Mouse (Mus musculus) intestine, postnatal 0 days (tissue): ENCODE results near the gene Sox2. TPM values are rescaled to one million over a fixed set of nuclear protein-coding genes. Genes with fewer than 3 reads are reported as not detected.

Experiments
- ATAC-seq: fragments of 200-750 bp; cut with Nextera tagmentation; 2 replicates; pipeline ENCODE4 v1.8.0; 2017; ENCODE audit warnings: mild to moderate bottlenecking, moderate TSS enrichment, moderate library complexity
- H3K27ac ChIP-seq: fragments of 300-500 bp; sonication (generic); 2 replicates; pipeline ENCODE4 v1.5.1; 2014; ENCODE audit warnings: mild to moderate bottlenecking, low read depth, low read length, moderate library complexity
- H3K27me3 ChIP-seq: fragments of 300-500 bp; sonication (generic); replicated peaks from 2 replicates; pipeline ENCODE4 v1.6.1; 2014; ENCODE audit warnings: low read length, mixed read lengths; ENCODE audit not compliant: control insufficient read depth, insufficient read depth
- H3K36me3 ChIP-seq: fragments of 300-500 bp; sonication (generic); 2 replicates; pipeline ENCODE4 v1.6.1; 2014; ENCODE audit warnings: mild to moderate bottlenecking, moderate library complexity; ENCODE audit not compliant: control insufficient read depth, insufficient read depth
- H3K4me1 ChIP-seq: fragments of 300-500 bp; sonication (generic); replicated peaks from 2 replicates; pipeline ENCODE4 v1.6.1; 2014; ENCODE audit warnings: antibody characterized with exemption, low read length, mixed read lengths; ENCODE audit not compliant: control insufficient read depth, insufficient read depth
- H3K4me2 ChIP-seq: fragments of 300-500 bp; sonication (generic); replicated peaks from 2 replicates; pipeline ENCODE4 v1.6.1; 2014; ENCODE audit warnings: low read depth, mild to moderate bottlenecking, moderate library complexity
- H3K4me3 ChIP-seq: fragments of 300-500 bp; sonication (generic); 2 replicates; pipeline ENCODE4 v1.5.1; 2014; ENCODE audit warnings: low read depth, low read length
- H3K9ac ChIP-seq: fragments of 300-500 bp; sonication (generic); 2 replicates; pipeline ENCODE4 v1.6.1; 2014; ENCODE audit warnings: mild to moderate bottlenecking, low read depth, low read length
- H3K9me3 ChIP-seq: fragments of 300-500 bp; sonication (generic); 2 replicates; pipeline ENCODE4 v1.6.1; 2016; ENCODE audit warnings: mixed run types; ENCODE audit not compliant: control insufficient read depth
- CTCF ChIP-seq: sonication (generic); IDR thresholded peaks from 2 replicates; pipeline ENCODE4 v1.5.1; 2016; ENCODE audit warnings: low read depth, mild to moderate bottlenecking, control low read depth, antibody characterized with exemption, moderate library complexity
- WGBS: fragments of 180-500 bp; shearing (Covaris S2); extraction: QIAGEN DNeasy Blood & Tissue Kit; methylation state at CpG from one replicate; pipeline ENCODE4 v1.1.7; 2014; 5-methylcytosine and 5-hydroxymethylcytosine counted together
- microRNA counts: library from miRNA; unstranded; fragments of <30 nt; microRNA quantifications from one replicate; lab custom pipeline; 2016
- microRNA-seq: library from miRNA; unstranded; fragments of <30 nt; microRNA quantifications from one replicate; pipeline ENCODE4, GENCODE M21; 2016
- polyA plus RNA-seq: library from polyadenylated mRNA; unstranded; fragments of >200 nt; fragmentation: Nextera tagmentation; extraction: Ambion mirVana; gene quantifications from 2 replicates; pipeline ENCODE4 v1.2.1, GENCODE M21; 2015

The Sox2 gene
- polyA plus RNA-seq, 1 experiment from 2014 or later = 0.25 TPM

GRCm38 (mm10) chr3:34679921-34680320, 29.7 kb downstream of the Sox2 start:
- no peaks in the 10 kb centered on the region for H3K4me1 ChIP-seq
- no peak overlapping the region for H3K4me2 ChIP-seq
- H3K27ac ChIP-seq = no peak overlapping the region
- no peak for ATAC-seq
- H3K9ac ChIP-seq = no peak overlapping the region
- no peak overlapping the region for H3K4me3 ChIP-seq
- WGBS = 44% methylated on average over 3 of the region's 3 CpGs
- no peaks in the 10 kb centered on the region for H3K9me3 ChIP-seq
- no peaks in the 10 kb centered on the region for H3K36me3 ChIP-seq
- no peak for TF ChIP-seq CTCF
- H3K27me3 ChIP-seq = no peaks in the 10 kb centered on the region

GRCm38 (mm10) chr3:34688072-34688471, 37.9 kb downstream of the Sox2 start:
- Histone ChIP-seq H3K27me3 (no peaks in the 10 kb centered on the region), H3K9me3 (no peaks in the 10 kb centered on the region), H3K36me3 (no peaks in the 10 kb centered on the region), H3K4me1 (no peaks in the 10 kb centered on the region), H3K4me3 (no peak overlapping the region), H3K27ac (no peak overlapping the region), H3K4me2 (no peak overlapping the region), H3K9ac (no peak overlapping the region)
- TF ChIP-seq CTCF = no peak
- 72% methylated on average over 6 of the region's 6 CpGs for WGBS
- no peak for ATAC-seq

- TF ChIP-seq CTCF = no peak
- ATAC-seq = no peak
- Histone ChIP-seq H3K9ac (no peak overlapping the region), H3K9me3 (no peaks in the 10 kb centered on the region), H3K27ac (no peak overlapping the region), H3K36me3 (no peaks in the 10 kb centered on the region), H3K4me1 (no peaks in the 10 kb centered on the region), H3K27me3 (no peaks in the 10 kb centered on the region), H3K4me2 (peak overlapping the region; percentile 38; the same call in 1 of the 2 replicates), H3K4me3 (no peak overlapping the region)
- 20% methylated on average over 20 of the region's 20 CpGs for WGBS
These were observed 41.6 kb downstream of the Sox2 start for GRCm38 (mm10) chr3:34691703-34692393.

GRCm38 (mm10) chr3:34692394-34692745, 42.2 kb downstream of the Sox2 start:
- no peak overlapping the region for H3K4me3 ChIP-seq
- H3K4me1 ChIP-seq = no peaks in the 10 kb centered on the region
- whole genome bisulfite sequencing = 26% methylated on average over 15 of the region's 15 CpGs
- H3K27ac ChIP-seq = no peak overlapping the region
- H3K36me3 ChIP-seq = no peaks in the 10 kb centered on the region
- ATAC-seq = no peak
- H3K27me3 ChIP-seq = no peaks in the 10 kb centered on the region
- H3K9me3 ChIP-seq = no peaks in the 10 kb centered on the region
- peak overlapping the region; percentile 38; the same call in 1 of the 2 replicates for H3K4me2 ChIP-seq
- H3K9ac ChIP-seq = no peak overlapping the region
- TF ChIP-seq CTCF = no peak

MicroRNAs within 50 kb of the gene (microRNA counts, 519-probe panel; counts per million panel counts)
- microRNA mmu-miR-1897-3p (lab: Ali Mortazavi, UCI) = not detected

Small RNA genes lying within 50 kb of the gene (microRNA-seq; reads per million reads assigned to microRNA genes)
- gene Mir1897 = not detected
